Mouse (Mus musculus): ENCODE data around the gene Bcl2.

Gene Bcl2

DNA sequence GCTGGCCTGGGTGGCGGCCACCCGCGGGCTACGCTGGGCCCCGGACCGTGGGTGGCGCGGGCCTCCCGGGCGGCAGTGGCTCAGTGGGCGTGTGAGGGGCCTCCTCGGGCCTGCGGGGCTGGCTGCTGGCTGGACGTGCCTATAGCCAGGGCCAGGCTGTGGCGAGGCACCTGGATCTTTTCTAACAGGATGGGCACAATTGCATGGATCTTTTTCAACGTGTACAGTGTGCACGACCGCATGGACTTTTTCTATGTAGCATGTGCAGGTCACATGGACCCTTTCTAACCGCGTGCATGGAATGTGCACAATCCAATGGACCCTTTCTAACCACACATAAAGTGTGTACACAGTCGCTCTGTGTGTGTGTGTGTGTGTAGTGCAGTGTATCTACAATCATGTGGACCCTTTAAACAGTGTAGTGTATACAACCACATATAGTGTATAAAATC lies 482 bp upstream of the Bcl2 start:
- DNase-seq (ENCODE audit: low spot score in 2 of 2): no peak

DNA sequence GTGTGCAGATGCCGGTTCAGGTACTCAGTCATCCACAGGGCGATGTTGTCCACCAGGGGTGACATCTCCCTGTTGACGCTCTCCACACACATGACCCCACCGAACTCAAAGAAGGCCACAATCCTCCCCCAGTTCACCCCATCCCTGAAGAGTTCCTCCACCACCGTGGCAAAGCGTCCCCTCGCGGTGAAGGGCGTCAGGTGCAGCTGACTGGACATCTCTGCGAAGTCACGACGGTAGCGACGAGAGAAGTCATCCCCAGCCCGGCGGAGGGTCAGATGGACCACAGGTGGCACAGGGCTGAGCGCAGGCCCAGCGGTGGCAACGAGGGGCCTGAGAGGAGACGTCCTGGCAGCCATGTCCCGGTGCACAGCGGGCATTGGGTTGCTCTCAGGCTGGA lies 1.7 kb downstream of the Bcl2 start:
- peak; percentile 55 to 73 for DNase-seq (ENCODE audit: low spot score in 2 of 2)

- no peak for DNase-seq (ENCODE audit: low spot score in 2 of 2)
Observed at GRCm38 (mm10) chr1:106711356-106712125, 2.5 kb downstream of the Bcl2 start.

- DNase-seq (ENCODE audit: low spot score in 2 of 2): no peak
Observed at GRCm38 (mm10) chr1:106710202-106710601, 3.9 kb downstream of the Bcl2 start.

- DNase-seq (ENCODE audit: low spot score in 2 of 2): no peak
Observed at GRCm38 (mm10) chr1:106707036-106707880, 6.8 kb downstream of the Bcl2 start.

GRCm38 (mm10) chr1:106703183-106703582 lies 10.9 kb downstream of the Bcl2 start:
- no peak for DNase-seq (ENCODE audit: low spot score in 2 of 2)

- DNase-seq (ENCODE audit: low spot score in 2 of 2): peak in 1 of 2 experiments; percentile 15
Observed at GRCm38 (mm10) chr1:106702471-106703175, 11.5 kb downstream of the Bcl2 start.

DNA sequence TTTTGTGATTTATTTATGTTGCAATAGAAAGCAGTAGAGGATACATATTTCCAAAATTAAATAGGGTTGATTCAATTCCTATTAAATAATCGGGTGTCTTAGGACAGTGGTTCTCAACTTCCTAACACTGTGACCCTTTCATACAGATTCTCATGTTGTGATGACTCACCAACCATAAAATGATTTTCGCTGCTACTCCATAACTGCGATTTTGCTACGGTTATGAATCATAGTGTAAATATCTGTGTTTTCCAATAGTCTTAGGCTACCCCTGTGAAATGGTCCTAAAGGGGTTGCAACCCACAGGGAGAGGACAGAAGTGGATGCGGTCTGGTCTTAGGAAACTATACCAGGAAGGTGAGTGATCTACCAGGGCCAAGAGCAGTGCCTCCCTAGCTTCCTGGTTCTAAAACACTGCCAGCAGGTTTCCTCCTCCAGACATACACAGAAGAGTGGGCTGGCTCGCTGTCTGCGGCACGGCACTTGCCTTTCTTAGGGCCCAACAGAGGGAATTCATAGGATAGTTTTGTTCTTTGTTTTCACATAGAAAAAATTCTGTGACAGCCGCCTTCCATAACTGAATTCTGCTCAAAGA lies 13.5 kb downstream of the Bcl2 start:
- no peak for DNase-seq (ENCODE audit: low spot score in 2 of 2)

DNA sequence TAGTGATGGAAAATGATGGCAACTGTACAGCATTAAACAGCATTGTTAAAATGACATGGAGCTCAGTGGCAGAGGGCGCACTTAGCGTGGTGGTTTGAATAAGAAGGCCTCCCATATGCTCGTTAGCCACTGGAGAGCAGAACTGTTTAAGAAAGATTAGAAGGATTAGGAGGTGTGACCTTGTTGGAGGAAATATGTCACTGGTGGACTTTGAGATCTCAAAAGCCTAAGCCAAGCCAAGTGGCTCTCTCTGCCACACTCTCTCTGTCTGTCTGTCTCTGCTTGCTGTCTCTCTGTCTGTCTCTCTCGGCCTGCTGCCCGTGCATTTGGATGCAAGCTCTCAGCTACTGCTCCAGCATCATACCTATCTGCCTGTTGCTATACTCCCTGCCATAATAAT lies 17.6 kb downstream of the Bcl2 start:
- DNase-seq (ENCODE audit: low spot score in 2 of 2): no peak

GRCm38 (mm10) chr1:106695649-106696048 lies 18.4 kb downstream of the Bcl2 start:
- no peak for DNase-seq (ENCODE audit: low spot score in 2 of 2)

DNA sequence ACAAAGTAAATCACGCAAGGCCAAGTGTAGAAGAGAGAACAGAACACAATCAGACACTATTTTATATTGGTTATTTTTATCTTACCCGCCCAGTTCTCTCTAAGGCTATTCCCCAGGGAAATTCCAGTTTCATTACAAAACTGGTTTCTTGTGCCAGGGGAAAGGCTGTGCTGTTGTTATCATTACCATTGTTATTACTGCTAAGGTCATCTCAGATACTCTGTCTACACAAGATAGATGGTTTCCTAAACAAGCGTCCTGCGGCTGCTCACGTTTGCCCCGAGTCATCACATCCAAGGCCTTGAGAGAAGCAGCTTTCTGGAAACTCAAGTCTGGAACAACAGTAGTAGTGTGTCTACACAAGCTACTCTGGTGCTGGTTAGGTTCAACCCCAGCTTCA lies 19.8 kb downstream of the Bcl2 start:
- DNase-seq (ENCODE audit: low spot score in 2 of 2): no peak

GRCm38 (mm10) chr1:106692599-106692998 lies 21.5 kb downstream of the Bcl2 start:
- no peak for DNase-seq (ENCODE audit: low spot score in 2 of 2)

GRCm38 (mm10) chr1:106690887-106691286 lies 23.2 kb downstream of the Bcl2 start:
- DNase-seq (ENCODE audit: low spot score in 2 of 2): no peak

DNA sequence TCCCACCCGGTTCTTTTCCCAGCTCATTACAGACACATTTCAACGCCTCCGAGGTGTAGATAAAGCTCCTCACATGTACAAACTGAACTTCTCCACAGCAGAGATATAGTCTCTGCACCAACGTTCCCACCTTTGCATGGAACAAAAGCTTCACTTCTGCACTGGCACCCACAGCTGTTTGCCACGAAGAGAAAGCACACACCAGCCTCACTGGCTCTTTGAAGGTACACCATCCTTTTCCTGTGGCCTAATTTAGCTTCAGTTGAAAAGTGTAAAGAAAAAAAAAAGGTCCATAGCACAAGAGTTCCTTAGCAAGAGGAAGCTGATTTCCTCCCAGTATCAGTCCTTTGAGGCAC lies 25.9 kb downstream of the Bcl2 start:
- no peak for DNase-seq (ENCODE audit: low spot score in 2 of 2)

DNA sequence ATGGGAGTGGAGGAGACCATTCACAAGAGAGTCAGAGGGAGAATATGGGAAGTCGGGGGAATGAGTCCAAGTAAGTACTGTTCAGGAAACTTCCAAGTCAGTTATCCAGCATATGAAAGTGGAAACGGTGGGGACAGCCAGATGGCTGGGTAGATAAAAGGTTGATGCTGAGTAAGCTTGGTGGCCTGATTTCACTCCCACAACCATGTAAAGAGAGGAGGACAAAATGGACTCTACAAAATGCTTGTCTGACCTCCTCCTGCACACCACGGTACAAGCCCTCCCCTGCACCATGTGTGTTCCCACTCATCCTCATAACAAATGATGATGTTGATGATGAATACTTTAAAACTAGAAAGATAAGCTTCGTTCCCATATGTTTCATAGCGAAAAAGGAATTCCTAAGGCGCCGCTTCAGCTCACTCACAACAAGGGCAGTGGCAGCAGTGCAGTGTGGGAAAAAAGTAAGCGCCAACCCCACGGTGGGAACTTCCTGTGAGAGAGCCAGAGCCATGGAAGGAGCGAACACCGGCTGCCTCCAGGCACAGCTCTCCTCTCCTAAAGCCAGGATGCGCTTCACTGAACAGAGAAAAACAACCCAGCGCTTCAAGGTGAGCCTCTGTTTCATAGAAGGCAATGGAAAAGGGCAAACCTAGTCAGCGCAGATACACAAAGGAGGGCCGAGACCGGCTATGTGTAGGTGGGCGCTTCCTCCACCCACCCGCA lies 26.5 kb downstream of the Bcl2 start:
- DNase-seq (ENCODE audit: low spot score in 2 of 2): no peak

- no peak for DNase-seq (ENCODE audit: low spot score in 2 of 2)
Observed at GRCm38 (mm10) chr1:106685702-106686101, 28.4 kb downstream of the Bcl2 start.

- DNase-seq (ENCODE audit: low spot score in 2 of 2): no peak
Observed at GRCm38 (mm10) chr1:106684546-106684945, 29.5 kb downstream of the Bcl2 start.

GRCm38 (mm10) chr1:106682829-106683228 lies 31.2 kb downstream of the Bcl2 start:
- DNase-seq (ENCODE audit: low spot score in 2 of 2): no peak

DNA sequence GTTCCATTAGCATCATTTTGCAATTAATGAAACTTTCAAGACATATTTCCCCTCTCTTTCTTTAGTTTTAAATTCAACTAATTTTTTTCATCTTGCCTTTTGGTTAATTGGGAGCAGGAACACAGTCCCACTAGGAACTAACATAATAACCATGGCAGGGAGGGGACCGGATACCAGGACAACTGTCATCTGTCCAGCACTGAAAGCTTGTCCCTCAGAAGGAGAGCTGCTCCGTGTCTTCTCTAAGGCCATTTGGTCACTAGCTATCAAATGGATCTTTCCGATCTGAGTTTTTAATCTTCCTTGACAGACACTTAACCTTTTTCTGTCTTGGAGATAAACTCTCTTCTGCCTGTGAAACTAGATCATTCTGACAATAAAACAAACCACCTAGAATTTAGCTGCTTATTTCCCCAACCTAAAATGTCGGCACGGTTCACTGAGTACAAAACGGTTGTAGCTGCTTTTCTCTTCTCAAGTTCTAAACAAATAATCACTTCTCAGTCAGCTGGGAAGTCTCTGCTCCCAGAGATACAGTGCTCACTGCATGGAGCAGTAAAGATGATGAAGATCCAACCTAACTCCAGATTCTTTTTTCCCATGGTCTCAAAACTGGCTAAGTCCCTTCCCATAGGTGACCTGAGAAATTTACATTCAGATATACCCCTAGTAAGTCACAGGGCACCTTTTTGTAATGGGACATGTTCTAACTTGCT lies 34.1 kb downstream of the Bcl2 start:
- no peak for DNase-seq (ENCODE audit: low spot score in 2 of 2)

DNA sequence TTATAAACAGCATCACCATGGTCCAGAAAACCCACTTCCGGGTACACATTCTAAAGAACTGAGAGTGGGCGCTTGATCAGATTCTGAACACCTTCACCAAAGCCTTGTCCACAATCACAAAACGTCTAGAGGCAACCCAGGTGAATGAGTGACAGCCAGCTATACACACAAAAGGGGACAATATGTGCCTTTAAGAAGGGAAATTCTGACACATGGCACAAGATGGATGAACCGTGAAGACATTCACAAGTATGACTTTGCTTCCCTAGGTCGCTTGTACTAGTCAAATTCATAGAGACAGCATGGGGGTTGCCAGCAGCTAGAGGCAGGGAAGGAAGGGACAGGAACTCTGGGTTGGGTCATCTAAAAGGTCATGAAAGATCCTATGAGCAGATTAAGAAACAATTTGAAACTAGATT lies 36.0 kb downstream of the Bcl2 start:
- DNase-seq (ENCODE audit: low spot score in 2 of 2): no peak
